Mouse (Mus musculus) heart, postnatal 0 days (tissue): ENCODE measurements around the gene Asf1b. TPM values are rescaled to one million over a fixed set of nuclear protein-coding genes. Genes with fewer than 3 reads are reported as not detected.
A peak's percentile ranks its signal among the peaks of the same experiment; 100 is the strongest.

Experiments used
- ATAC-seq: fragments of 200-750 bp; cut with Nextera tagmentation; 2 replicates; pipeline ENCODE4 v1.8.0; 2017; ENCODE audit warnings: low read depth, moderate number of reproducible peaks, moderate library complexity; ENCODE audit not compliant: insufficient read depth
- DNase-seq: peaks from one replicate; pipeline ENCODE4 v3.0.0-alpha.2; 2016; ENCODE audit warnings: low spot score
- H3K27ac ChIP-seq: fragments of 300-500 bp; sonication (generic); 2 replicates; pipeline ENCODE4 v1.5.1; 2014; ENCODE audit warnings: low read depth, mild to moderate bottlenecking
- H3K27me3 ChIP-seq: fragments of 300-500 bp; sonication (generic); 2 replicates; pipeline ENCODE4 v1.6.1; 2014; ENCODE audit warnings: low read length, mixed read lengths; ENCODE audit not compliant: control insufficient read depth, insufficient read depth
- H3K36me3 ChIP-seq: fragments of 300-500 bp; sonication (generic); replicated peaks from 2 replicates; pipeline ENCODE4 v1.6.1; 2014; ENCODE audit warnings: low read length, mixed read lengths; ENCODE audit not compliant: control insufficient read depth, insufficient read depth
- H3K4me1 ChIP-seq: fragments of 300-500 bp; sonication (generic); 2 replicates; pipeline ENCODE4 v1.6.1; 2014; ENCODE audit warnings: antibody characterized with exemption; ENCODE audit not compliant: control insufficient read depth, insufficient read depth
- H3K4me2 ChIP-seq: fragments of 300-500 bp; sonication (generic); 2 replicates; pipeline ENCODE4 v1.6.1; 2014; ENCODE audit warnings: low read depth, mild to moderate bottlenecking, low read length, moderate library complexity
- H3K4me3 ChIP-seq: fragments of 300-500 bp; sonication (generic); 2 replicates; pipeline ENCODE4 v1.5.1; 2014; ENCODE audit warnings: low read depth, low read length
- H3K9ac ChIP-seq: fragments of 300-500 bp; sonication (generic); replicated peaks from 2 replicates; pipeline ENCODE4 v1.6.1; 2014; ENCODE audit warnings: low read depth, low read length, mixed read lengths
- H3K9me3 ChIP-seq: fragments of 300-500 bp; sonication (generic); replicated peaks from 2 replicates; pipeline ENCODE4 v1.6.1; 2016; ENCODE audit warnings: low read length; ENCODE audit not compliant: control insufficient read depth
- CTCF ChIP-seq: IDR thresholded peaks from 2 replicates; pipeline ENCODE4 v1.5.1; 2016; ENCODE audit warnings: antibody characterized with exemption, control low read depth, low read depth
- EP300 ChIP-seq: IDR thresholded peaks from 2 replicates; pipeline ENCODE4 v1.6.1; 2016; ENCODE audit warnings: antibody characterized with exemption, low read depth
- WGBS: fragments of 180-500 bp; shearing (Covaris S2); extraction: QIAGEN DNeasy Blood & Tissue Kit; methylation state at CpG from one replicate; pipeline ENCODE4 v1.1.7; 2014; 5-methylcytosine and 5-hydroxymethylcytosine counted together
- polyA plus RNA-seq: library from polyadenylated mRNA; unstranded; fragments of >200 nt; fragmentation: Nextera tagmentation; extraction: Ambion mirVana; gene quantifications from 2 replicates; pipeline ENCODE4 v1.2.1, GENCODE M21; 2015
- total RNA-seq: library from RNA; depleted of rRNA; stranded (reverse); fragments of >200 nt; gene quantifications from 2 replicates; pipeline ENCODE4 v1.2.3, GENCODE M21; 2014; ENCODE audit warnings: low replicate concordance

Gene Asf1b
- total and polyA plus RNA-seq, 2 experiments from 2014 or later = 19.2 to 109 TPM

DNA sequence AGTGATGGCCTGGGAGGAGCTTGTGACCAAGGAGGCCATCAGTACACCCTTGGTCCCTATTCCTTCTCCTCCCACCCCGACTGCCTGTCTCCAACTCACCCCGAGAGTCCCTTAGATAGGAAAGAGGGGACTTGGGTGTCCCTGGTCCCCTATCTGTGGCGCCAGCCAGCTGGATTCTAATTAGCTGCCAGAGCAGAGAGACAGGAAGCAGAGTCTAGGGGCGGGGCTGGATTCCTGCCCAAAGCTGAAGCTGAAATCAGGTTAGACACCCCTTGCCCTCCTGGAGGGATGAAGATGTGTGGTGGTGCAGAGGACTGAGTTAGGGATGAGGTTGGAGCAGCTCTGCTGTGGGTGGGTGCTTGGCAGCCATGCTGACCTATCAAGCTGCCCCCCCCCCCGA is 40.4 kb upstream of the Asf1b start:
- DNase-seq (no peak), ATAC-seq (peak; percentile 5; the same call in 1 of the 2 replicates)
- H3K4me3 ChIP-seq = no peak overlapping the region
- no peak overlapping the region for H3K9ac ChIP-seq
- peaks cover 19% of the 10 kb centered on the region for H3K4me1 ChIP-seq
- 30% methylated on average over 4 of the region's 5 CpGs for WGBS
- no peaks in the 10 kb centered on the region for H3K9me3 ChIP-seq
- H3K36me3 ChIP-seq = peaks cover 10% of the 10 kb centered on the region; the same call in 1 of the 2 replicates
- H3K4me2 ChIP-seq = no peak overlapping the region
- H3K27ac ChIP-seq = no peak overlapping the region
- TF ChIP-seq EP300 (no peak), CTCF (no peak)
- H3K27me3 ChIP-seq = no peaks in the 10 kb centered on the region

DNA sequence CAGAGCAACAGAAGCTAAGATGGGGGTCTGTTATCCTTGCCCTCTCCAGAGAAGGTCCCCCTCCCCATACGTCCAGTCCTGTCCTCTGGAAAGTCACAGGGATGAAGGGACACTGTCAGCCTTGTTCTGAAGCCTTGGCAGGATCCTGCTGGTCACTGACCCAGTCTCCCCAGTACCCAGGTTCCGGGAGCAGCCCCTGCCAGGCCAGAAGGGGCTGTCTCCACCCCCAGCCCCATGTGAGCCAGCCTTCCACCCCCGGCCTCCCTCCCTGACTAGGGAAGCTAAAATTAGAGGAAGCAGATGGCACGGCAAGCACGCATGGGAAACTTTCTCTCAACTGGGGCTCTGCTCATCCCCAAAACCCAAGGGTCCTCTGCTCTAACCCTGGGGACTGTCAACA is 39.3 kb upstream of the Asf1b start:
- TF ChIP-seq EP300 (no peak), CTCF (no peak)
- no peak overlapping the region for H3K4me2 ChIP-seq
- H3K27me3 ChIP-seq = no peaks in the 10 kb centered on the region
- H3K27ac ChIP-seq = no peak overlapping the region
- H3K36me3 ChIP-seq = peaks cover 18% of the 10 kb centered on the region; the same call in 1 of the 2 replicates
- DNase-seq (no peak), ATAC-seq (no peak)
- H3K4me3 ChIP-seq = no peak overlapping the region
- peaks cover 19% of the 10 kb centered on the region for H3K4me1 ChIP-seq
- 29% methylated on average over 5 of the region's 5 CpGs for WGBS
- no peak overlapping the region; the same call in 1 of the 2 replicates for H3K9ac ChIP-seq
- H3K9me3 ChIP-seq = no peaks in the 10 kb centered on the region

DNA sequence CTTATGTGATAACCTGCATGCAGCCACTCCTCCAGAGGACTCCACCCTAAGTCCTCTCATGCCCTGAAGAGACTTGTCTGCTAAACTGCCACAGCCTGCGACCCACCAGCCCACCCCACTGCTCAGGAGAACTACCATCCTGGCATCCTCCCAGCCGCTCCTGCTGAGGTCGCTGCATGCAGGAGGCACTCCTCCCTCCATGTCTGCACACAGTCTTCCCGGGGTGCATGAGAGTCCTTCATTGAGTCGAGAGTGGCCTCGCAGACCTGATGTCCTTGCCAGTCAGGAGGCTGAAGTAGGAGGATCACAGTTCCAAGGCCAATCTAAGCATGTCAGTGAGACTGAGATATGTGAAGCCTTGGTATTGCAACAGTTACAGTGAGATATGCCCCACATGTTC is 37.7 kb upstream of the Asf1b start:
- Histone ChIP-seq H3K9ac (no peak overlapping the region), H3K27ac (no peak overlapping the region), H3K4me2 (no peak overlapping the region), H3K4me3 (no peak overlapping the region), H3K4me1 (peaks cover 10% of the 10 kb centered on the region; the same call in 1 of the 2 replicates), H3K27me3 (no peaks in the 10 kb centered on the region), H3K36me3 (peaks cover 20% of the 10 kb centered on the region; the same call in 1 of the 2 replicates), H3K9me3 (no peaks in the 10 kb centered on the region)
- TF ChIP-seq CTCF (no peak), EP300 (no peak)
- ATAC-seq (no peak), DNase-seq (no peak)
- 39% methylated on average over 6 of the region's 6 CpGs for WGBS

DNA sequence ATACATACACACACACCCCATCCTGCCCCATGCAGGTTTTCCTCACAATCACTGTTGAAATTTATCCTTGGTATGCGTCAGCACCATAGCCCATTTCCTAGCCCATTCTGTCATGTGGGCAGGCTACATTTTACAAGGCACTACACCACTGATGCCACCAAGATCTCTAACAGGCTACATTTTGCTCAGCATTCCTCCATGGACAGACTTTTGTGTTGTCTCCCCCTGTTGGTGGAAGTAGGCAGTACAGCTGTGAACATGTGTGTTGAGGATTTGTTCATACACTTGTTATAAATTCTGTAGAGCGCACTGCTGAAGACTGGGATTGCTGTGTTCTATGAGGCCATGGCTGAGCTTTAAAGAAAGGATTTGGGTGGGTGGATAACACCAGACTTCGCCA is 33.7 kb upstream of the Asf1b start:
- no peaks in the 10 kb centered on the region for H3K27me3 ChIP-seq
- WGBS = 69% methylated on average over 3 of the region's 3 CpGs
- no peak overlapping the region for H3K9ac ChIP-seq
- no peak for ATAC-seq
- no peak overlapping the region for H3K27ac ChIP-seq
- H3K36me3 ChIP-seq = peaks cover 30% of the 10 kb centered on the region
- H3K9me3 ChIP-seq = no peaks in the 10 kb centered on the region
- peak; percentile 65 for DNase-seq
- H3K4me3 ChIP-seq = no peak overlapping the region
- TF ChIP-seq CTCF (peak; percentile 91), EP300 (no peak)
- no peak overlapping the region for H3K4me2 ChIP-seq
- no peaks in the 10 kb centered on the region for H3K4me1 ChIP-seq

DNA sequence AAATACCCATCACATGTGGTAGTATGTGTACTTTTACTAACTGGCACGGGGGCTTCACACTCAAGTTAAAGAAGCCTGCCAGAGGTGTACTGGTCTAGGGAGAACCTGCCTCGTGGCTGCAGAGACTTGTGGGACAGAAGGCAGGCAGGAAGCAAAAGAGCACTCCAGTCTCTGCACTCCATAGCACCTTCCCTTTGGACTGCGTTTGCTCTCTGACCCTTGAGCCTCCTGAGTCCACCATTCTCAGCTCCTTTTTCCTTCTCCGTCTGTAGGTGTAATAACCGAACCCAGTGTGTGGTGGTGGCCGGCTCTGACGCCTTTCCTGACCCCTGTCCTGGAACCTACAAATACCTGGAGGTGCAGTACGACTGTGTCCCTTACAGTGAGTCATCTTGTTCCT is 32.6 kb upstream of the Asf1b start:
- Histone ChIP-seq H3K4me3 (no peak overlapping the region), H3K27ac (no peak overlapping the region), H3K4me1 (no peaks in the 10 kb centered on the region), H3K4me2 (no peak overlapping the region), H3K27me3 (no peaks in the 10 kb centered on the region), H3K9ac (no peak overlapping the region), H3K9me3 (no peaks in the 10 kb centered on the region), H3K36me3 (peaks cover 26% of the 10 kb centered on the region)
- WGBS = 85% methylated on average over 8 of the region's 8 CpGs
- no peak for DNase-seq
- TF ChIP-seq EP300 (no peak), CTCF (no peak)
- no peak for ATAC-seq

DNA sequence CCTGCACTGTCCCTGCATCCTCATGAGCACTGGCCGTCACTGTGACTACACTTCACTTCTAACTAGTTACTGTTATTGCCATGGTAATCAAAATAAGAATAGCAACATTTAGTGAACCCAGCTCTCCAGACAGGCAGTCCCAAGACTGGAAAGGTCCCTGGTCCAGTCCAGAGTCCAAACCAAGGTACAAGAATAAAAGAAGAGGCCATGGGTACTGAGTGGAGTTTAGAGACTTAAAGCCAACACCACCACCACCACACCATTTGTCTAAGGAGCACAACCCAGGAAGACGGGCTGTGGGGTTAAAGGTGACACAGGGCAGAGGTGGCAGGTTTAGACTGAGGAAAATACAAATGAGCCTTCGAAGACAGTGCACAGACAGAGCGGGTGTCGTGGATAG is 30.7 kb upstream of the Asf1b start:
- Histone ChIP-seq H3K4me2 (no peak overlapping the region), H3K36me3 (peaks cover 26% of the 10 kb centered on the region), H3K27me3 (no peaks in the 10 kb centered on the region), H3K27ac (no peak overlapping the region), H3K9me3 (no peaks in the 10 kb centered on the region), H3K4me3 (no peak overlapping the region), H3K4me1 (no peaks in the 10 kb centered on the region), H3K9ac (no peak overlapping the region)
- no peak for DNase-seq
- 91% methylated on average over 5 of the region's 5 CpGs for WGBS
- no peak for TF ChIP-seq CTCF
- no peak for ATAC-seq
